Mouse (Mus musculus) erythroblast, embryonic 14.5 days (primary cell): ENCODE measurements around the gene Ppip5k2.

Experiments used
- GATA1 ChIP-seq: IDR thresholded peaks from 2 replicates; pipeline ENCODE4 v1.6.1; 2012; ENCODE audit warnings: low read length, inconsistent platforms, mixed read lengths
- TAL1 ChIP-seq: IDR thresholded peaks from 3 replicates; pipeline ENCODE4 v1.6.1; 2012; ENCODE audit warnings: low read length, inconsistent platforms, mixed read lengths

GRCm38 (mm10) chr1:97785685-97786393 lies 15.6 kb upstream of the Ppip5k2 start:
- no peak for TF ChIP-seq GATA1
- 0 out of 3 replicates have a peak, but pooled peaks have one; percentile 23 for TF ChIP-seq TAL1
